Mouse (Mus musculus): ENCODE data around the gene Rsph3b. TPM values are rescaled to one million over a fixed set of nuclear protein-coding genes. Genes with fewer than 3 reads are reported as not detected.
A peak's percentile ranks its signal among the peaks of the same experiment; 100 is the strongest.
"Not testable (repeated sequence)": the region's sequence is repeated elsewhere in the genome, so short reads cannot be mapped to it uniquely, and the experiment has no call there.

Gene Rsph3b
- polyA plus RNA-seq, 1 experiment from 2014 or later: 11.6 TPM

DNA sequence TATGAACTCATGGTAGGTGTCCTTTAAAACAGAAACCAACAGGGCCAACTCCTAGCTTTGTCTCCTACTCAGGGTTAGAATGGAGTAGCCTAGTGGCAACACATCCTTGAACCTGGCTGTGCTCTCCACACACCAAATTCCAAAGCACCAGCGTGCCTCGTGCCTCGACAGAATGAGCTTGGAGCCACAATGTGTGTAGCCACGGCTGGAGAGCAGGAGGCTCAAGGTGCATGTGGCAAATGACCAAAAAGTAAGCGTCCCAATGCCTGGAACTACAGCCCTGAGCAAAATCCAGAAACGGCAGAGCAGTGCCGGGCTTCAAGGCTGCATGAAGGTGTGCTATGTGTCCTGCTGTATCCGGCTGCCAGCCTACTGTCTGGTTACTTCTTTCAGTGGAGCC, 22.8 kb upstream of the Rsph3b start:
- H3K36me3 ChIP-seq (replicated peaks); H3K9ac ChIP-seq; H3K4me2 ChIP-seq; H3K4me1 ChIP-seq (replicated peaks); H3K4me3 ChIP-seq (replicated peaks); H3K9me3 ChIP-seq (replicated peaks); ATAC-seq (ENCODE audit: insufficient read depth); H3K27ac ChIP-seq (replicated peaks); H3K27me3 ChIP-seq: not testable (repeated sequence)
- 53% methylated on average over 8 of the region's 8 CpGs for WGBS (ENCODE audit: insufficient replicate concordance)

DNA sequence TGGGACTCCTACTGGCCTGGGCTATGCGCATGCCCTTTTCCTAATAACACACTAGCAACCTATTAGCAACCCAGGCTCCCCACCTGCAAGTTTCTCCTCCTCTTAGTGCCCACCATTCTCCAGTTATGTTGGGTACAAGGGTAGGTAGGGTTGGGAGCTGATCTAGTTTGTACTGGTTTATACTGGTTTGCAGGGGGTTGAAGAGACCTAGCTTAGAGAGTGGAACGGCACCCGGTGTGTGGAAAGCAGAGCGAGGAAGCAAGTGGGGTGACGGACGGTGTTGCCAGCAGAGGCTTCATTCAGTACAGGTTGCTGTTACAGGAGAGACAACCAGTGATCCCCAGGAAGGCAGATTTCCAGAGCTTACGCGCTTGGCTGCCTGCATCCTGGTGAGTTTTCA, 21.9 kb upstream of the Rsph3b start, which contains the start of gene Rnaset2b:
Rnaset2b (plus strand) TSS at position 301 of the 400 bp plus-strand sequence.
- not testable (repeated sequence) for H3K4me3 ChIP-seq (replicated peaks); H3K27me3 ChIP-seq; ATAC-seq (ENCODE audit: insufficient read depth); H3K4me1 ChIP-seq (replicated peaks); H3K9me3 ChIP-seq (replicated peaks); H3K27ac ChIP-seq (replicated peaks); H3K36me3 ChIP-seq (replicated peaks); H3K9ac ChIP-seq; H3K4me2 ChIP-seq
- 55% methylated on average over 1 of the region's 8 CpGs for WGBS (ENCODE audit: insufficient replicate concordance)

DNA sequence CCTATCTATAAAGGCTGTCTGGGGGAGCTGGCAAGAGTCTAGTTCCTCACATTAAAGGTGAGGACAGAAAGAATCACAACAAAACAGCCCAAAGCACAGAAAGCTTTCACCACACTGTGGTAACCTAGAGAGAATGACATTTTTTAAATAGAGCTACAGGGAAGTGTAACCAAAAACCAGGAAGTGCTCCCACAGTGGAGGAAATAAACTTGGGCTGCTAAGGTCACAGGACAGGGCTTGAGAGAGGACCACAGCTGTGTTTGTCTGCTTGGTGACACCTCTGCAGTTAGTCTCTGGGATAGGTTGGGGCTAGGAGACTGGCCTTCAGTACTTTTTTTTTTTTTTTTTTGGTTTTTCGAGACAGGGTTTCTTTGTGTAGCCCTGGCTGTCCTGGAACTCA, 19.2 kb upstream of the Rsph3b start:
- not testable (repeated sequence) for H3K36me3 ChIP-seq (replicated peaks); H3K4me3 ChIP-seq (replicated peaks); ATAC-seq (ENCODE audit: insufficient read depth); H3K4me2 ChIP-seq; H3K27ac ChIP-seq (replicated peaks); H3K27me3 ChIP-seq; H3K4me1 ChIP-seq (replicated peaks); H3K9me3 ChIP-seq (replicated peaks); H3K9ac ChIP-seq
- WGBS (ENCODE audit: insufficient replicate concordance): 0% methylated on average over 1 of the region's 1 CpGs

DNA sequence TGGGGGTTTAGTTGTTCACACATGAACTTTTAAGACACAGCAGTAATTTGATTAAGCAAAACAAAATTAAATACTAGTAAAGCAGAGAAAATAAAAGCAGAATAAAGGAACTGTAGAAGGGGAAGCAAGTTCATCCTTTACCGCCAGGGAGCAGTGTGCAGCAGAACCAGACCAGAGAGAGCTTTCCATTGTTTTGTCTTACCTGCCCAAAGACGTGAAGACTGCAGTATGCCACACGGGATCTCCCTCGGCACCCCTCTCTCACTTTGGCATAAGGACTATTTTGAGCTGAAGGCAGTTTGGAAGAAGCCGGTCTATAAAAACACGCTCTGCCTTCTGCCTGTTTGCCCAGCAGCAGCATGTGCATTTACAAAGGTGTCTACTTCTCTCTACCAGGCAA, 16.9 kb upstream of the Rsph3b start:
- H3K27me3 ChIP-seq; H3K36me3 ChIP-seq (replicated peaks); ATAC-seq (ENCODE audit: insufficient read depth); H3K9me3 ChIP-seq (replicated peaks); H3K27ac ChIP-seq (replicated peaks); H3K9ac ChIP-seq; H3K4me2 ChIP-seq; H3K4me3 ChIP-seq (replicated peaks); H3K4me1 ChIP-seq (replicated peaks): not testable (repeated sequence)
- WGBS (ENCODE audit: insufficient replicate concordance): 6% methylated on average over 6 of the region's 6 CpGs

DNA sequence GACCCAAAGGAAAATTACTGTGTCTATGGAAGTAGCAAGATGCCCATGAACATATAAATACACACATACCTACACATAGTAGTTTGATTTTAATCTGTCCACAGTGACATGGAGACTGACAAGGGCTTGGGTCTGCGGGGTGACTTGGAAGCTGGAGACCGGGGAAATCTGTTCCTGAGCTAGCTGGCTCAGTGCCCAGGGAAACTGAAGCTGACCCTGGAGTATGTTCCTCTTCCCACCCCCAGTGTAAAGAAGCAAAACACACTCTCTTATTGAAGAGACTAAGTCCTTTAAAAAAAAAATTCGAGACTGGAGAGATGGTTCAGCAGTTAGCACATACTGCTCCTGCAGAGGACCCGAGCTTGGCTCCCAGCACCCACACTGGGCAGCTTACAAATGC, 14.5 kb upstream of the Rsph3b start:
- H3K4me2 ChIP-seq; H3K36me3 ChIP-seq (replicated peaks); H3K27ac ChIP-seq (replicated peaks); H3K9ac ChIP-seq; H3K4me3 ChIP-seq (replicated peaks); H3K9me3 ChIP-seq (replicated peaks); ATAC-seq (ENCODE audit: insufficient read depth); H3K27me3 ChIP-seq; H3K4me1 ChIP-seq (replicated peaks): not testable (repeated sequence)
- WGBS (ENCODE audit: insufficient replicate concordance): 57% methylated on average over 4 of the region's 4 CpGs

DNA sequence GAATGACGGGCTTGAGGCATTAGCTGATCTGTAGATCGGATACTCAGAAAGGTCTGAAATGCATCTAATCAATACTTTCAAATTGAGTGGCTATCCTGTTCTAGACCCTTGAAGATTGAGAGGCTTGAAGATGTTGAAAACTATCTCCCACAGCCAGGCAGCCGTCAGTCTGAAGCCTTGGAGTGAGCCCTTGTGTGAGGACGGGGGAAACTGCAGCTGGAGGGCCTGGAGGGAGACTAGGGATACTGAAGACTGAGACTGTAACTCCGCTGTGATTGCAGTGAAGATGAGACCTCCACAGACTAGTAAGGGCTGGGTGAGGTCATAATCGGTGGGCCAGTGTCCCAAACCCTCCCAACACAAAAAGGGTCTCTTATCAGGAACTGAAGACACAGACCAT, 13.9 kb upstream of the Rsph3b start:
- H3K9ac ChIP-seq; H3K9me3 ChIP-seq (replicated peaks); ATAC-seq (ENCODE audit: insufficient read depth); H3K27ac ChIP-seq (replicated peaks); H3K36me3 ChIP-seq (replicated peaks); H3K4me1 ChIP-seq (replicated peaks); H3K27me3 ChIP-seq; H3K4me3 ChIP-seq (replicated peaks); H3K4me2 ChIP-seq: not testable (repeated sequence)
- WGBS (ENCODE audit: insufficient replicate concordance): 45% methylated on average over 4 of the region's 6 CpGs

DNA sequence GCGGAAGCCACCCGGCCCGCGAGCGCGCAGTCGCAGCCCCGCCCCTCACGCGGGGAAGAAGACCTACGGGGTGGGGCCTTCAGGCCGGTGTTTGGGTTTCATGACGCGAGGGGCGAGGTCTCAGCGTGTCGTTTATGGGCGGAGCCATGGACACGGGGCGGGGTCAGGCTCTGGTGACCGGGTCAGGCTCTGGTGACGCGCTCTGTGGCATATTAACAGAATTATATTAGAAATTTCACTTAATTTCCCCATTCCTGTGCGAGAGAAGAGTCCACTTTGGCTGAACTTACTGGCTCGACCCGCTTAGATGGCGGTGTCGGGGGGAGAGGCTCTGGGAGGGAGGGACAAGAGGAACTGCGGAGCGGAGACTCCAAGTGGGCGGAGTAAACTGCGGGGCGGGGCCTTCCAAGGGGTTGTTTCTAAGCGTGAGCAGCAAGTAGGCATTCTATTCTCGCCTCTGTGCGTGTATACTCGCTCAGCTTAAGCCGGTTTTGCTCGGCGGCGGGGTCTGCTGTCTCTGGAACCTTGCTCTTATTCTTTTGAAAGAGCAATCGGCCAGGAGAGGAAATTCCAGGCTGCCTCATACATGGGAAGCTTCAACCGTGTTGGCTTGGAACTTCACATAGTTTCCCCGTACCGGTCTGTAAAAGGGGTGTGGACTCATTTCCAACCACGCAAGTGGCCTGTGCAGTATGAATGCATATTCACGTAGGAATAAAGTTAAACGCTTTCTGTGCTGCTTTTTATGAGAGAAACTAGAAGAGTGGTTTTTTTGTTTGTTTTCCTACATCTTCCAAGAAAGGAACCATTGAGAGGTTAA, 12.9 kb upstream of the Rsph3b start:
- peak; percentile 97 for ATAC-seq (ENCODE audit: insufficient read depth)
- WGBS (ENCODE audit: insufficient replicate concordance): 0% methylated on average over 17 of the region's 48 CpGs
- not testable (repeated sequence) for H3K27ac ChIP-seq (replicated peaks)

DNA sequence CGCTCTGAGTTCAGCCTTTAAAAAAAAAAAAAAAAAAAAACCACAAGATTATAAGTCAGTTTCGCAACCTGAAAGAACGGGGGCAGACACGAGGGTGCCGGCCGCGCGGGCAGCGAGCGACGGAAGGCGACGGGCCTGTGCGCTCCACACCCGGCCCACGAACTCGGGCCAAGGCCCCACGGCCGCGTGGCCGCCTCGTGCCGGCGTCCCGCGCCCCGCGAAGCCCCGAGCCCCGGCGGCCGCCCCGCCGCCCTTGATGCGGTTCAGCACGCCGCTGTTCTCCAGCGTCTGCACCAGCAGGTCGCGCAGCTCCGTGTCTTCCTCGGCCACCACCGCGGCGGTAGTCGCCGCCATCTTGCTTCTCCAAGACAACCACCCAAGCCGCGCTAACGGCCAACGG, 12.3 kb upstream of the Rsph3b start, which contains the start of gene Tagap1:
Tagap1 (minus strand) TSS at position 381 of the 400 bp plus-strand sequence.
- not testable (repeated sequence) for H3K36me3 ChIP-seq (replicated peaks); H3K27me3 ChIP-seq; H3K4me1 ChIP-seq (replicated peaks); H3K9me3 ChIP-seq (replicated peaks)
- peak within 1 kb of the TSS; percentile 62 for H3K9ac ChIP-seq
- peak; percentile 40 for ATAC-seq (ENCODE audit: insufficient read depth)
- H3K4me3 ChIP-seq (replicated peaks): peak within 1 kb of the TSS; percentile 66
- peak within 1 kb of the TSS; percentile 64 for H3K4me2 ChIP-seq
- under 1% methylated on average over 42 of the region's 51 CpGs for WGBS (ENCODE audit: insufficient replicate concordance)
- peak within 1 kb of the TSS; percentile 70; the same call in 1 of the 2 replicates for H3K27ac ChIP-seq (replicated peaks)

More for the DNA sequence above, 12.9 kb upstream of the Rsph3b start:
- peak overlapping the region; percentile 66 for H3K4me3 ChIP-seq (replicated peaks)
- H3K9me3 ChIP-seq (replicated peaks); H3K9ac ChIP-seq; H3K27me3 ChIP-seq; H3K36me3 ChIP-seq (replicated peaks); H3K4me1 ChIP-seq (replicated peaks): not testable (repeated sequence)
- H3K4me2 ChIP-seq: peak overlapping the region; percentile 62

DNA sequence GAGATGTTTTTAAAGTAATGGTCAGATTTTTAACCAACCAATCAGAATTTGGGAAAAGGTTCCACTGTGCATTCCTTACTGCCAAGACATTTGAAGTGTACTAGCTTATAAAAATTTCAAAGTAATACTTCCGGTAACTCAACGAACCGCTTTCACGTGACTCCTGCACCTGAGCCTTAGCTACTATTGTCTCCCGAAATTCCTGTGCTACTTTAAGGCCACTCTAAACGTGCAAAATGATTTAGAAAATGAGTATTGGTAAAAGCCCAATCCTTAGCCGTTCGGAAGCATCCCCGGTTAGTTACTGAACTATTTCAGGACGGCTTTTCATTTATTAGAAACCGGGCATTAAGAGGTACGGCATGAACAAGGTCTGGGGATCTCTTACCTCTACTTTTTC, 11.9 kb upstream of the Rsph3b start:
- 0% methylated on average over 12 of the region's 12 CpGs for WGBS (ENCODE audit: insufficient replicate concordance)

DNA sequence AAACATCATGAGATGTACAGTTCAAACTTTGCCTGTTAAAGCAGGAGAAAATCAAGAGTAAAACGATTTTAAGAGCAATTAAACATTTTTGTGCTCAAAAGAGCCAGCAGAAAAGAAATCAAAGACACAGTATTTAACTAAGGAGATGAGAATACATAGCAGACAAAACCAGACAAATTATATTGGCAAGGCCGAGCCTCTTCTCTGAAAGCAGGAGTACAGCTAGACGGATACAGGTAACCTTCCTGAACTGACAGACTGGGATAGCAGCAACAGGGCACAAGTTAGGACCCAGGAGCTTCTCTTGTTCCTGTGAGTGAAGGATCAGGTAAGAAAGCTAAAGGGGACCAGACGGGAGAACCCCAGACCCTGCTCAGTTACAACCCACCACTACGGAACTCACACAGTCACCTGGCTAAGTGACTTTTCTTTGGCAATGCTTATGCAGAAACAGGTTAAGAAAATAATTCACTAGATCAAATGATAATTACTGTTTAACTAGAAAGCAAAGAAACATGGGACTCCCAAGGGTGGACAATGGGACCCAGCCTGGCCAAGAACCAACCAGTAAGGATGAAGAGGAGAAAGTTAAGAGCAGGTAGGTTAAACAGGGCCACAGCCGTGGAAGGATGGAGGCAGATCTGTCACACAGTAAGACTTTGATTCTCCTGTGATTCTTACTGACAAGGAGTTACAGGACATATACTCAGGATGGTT, 11.2 kb upstream of the Rsph3b start:
- 55% methylated on average over 5 of the region's 6 CpGs for WGBS (ENCODE audit: insufficient replicate concordance)
- peak overlapping the region; percentile 64 for H3K4me2 ChIP-seq
- not testable (repeated sequence) for H3K36me3 ChIP-seq (replicated peaks); H3K9ac ChIP-seq; H3K27me3 ChIP-seq; H3K9me3 ChIP-seq (replicated peaks); H3K27ac ChIP-seq (replicated peaks); H3K4me1 ChIP-seq (replicated peaks); ATAC-seq (ENCODE audit: insufficient read depth)
- peak overlapping the region; percentile 66 for H3K4me3 ChIP-seq (replicated peaks)

More for the DNA sequence above, 11.9 kb upstream of the Rsph3b start:
- peak overlapping the region; percentile 64 for H3K4me2 ChIP-seq
- not testable (repeated sequence) for H3K36me3 ChIP-seq (replicated peaks); H3K27me3 ChIP-seq; H3K9me3 ChIP-seq (replicated peaks); H3K4me1 ChIP-seq (replicated peaks); H3K27ac ChIP-seq (replicated peaks); ATAC-seq (ENCODE audit: insufficient read depth)
- H3K9ac ChIP-seq: peak overlapping the region; percentile 62
- H3K4me3 ChIP-seq (replicated peaks): peak overlapping the region; percentile 66

DNA sequence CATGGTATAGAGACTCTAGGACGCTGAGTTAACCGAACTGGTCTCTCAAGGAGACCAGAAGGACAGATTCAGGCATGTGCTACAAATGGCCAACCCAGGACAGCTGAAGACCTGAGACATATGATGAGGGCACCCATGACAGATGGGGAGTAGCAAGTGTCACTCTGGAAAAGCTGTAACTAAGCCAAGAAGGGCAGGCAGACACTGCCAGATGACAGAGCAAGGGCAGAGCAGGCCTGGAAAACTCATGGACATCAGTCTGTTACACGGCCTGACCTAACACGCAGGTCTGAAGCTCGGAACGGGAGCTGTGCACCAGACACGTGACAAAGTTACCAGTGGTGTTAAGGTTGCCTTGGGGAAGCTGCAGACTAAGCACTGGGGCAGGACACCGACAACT, 10.4 kb upstream of the Rsph3b start:
- not testable (repeated sequence) for ATAC-seq (ENCODE audit: insufficient read depth); H3K4me1 ChIP-seq (replicated peaks); H3K9me3 ChIP-seq (replicated peaks); H3K36me3 ChIP-seq (replicated peaks); H3K4me2 ChIP-seq; H3K27me3 ChIP-seq; H3K9ac ChIP-seq; H3K4me3 ChIP-seq (replicated peaks); H3K27ac ChIP-seq (replicated peaks)
- 82% methylated on average over 7 of the region's 8 CpGs for WGBS (ENCODE audit: insufficient replicate concordance)
